Comparison of ENCODE assay signal across 15 mouse cellular contexts in the genomic region with DNA sequence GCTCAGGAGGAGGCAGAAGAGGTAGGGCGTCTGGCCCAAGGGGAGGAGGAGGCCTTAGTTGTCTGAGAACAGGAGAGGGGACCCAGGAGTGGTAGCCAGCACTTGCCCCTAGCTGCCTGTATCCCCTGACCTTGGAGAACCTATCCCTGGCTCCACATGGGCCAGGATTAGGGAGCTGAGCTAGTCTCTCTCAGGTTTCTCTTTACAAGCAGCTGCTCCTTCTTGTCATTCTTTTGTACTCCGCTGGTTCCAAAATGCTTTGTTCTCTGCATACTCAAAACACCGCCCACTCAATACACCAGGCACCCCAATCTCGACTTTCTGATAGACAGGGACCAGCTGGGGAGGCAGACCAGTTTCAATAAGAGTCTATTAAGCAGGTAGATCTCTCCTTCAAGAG. TPM values are rescaled to one million over a fixed set of nuclear protein-coding genes. Genes with fewer than 3 reads are reported as not detected.
DNase-seq lines count a peak whose midpoint lies in the region; ATAC-seq and TF ChIP-seq lines count a peak whose summit lies in the region.
"Had no signal": no experiment of that assay in that cellular context is flagged by ENCODE, and none has a peak within 500 bp of the region (broad histone marks: within the 10 kb centered on the region; RNA-seq: fewer than 3 reads in every experiment).

No protein-coding gene starts in this region.

- H3K9ac ChIP-seq in heart, adult 2 months (ENCODE audit: low read depth, low read length): no peak overlapping the region
- H3K9ac ChIP-seq in stomach, embryonic 16.5 days (ENCODE audit: low read length): no peak overlapping the region

- WGBS in heart, adult 2 months: 46% methylated on average over 4 of the region's 4 CpGs
- 70% methylated on average over 4 of the region's 4 CpGs for WGBS in limb, embryonic 10.5 days
- WGBS in stomach, embryonic 16.5 days: 53% methylated on average over 4 of the region's 4 CpGs

- no peak overlapping the region for H3K4me2 ChIP-seq in stomach, embryonic 16.5 days (ENCODE audit: low read depth, low read length)

- intact Hi-C loops in heart, adult 2 months (cut with DNase I): no loop called here

- DNase-seq in heart, adult 2 months: no peak
- DNase-seq in heart, adult 8-10 months (ENCODE audit: low spot score): no peak
- DNase-seq in layer of hippocampus, adult 9-11 months: peak; percentile 51
- DNase-seq in layer of hippocampus, postnatal 36 days: no peak
- no peak for DNase-seq in limb, embryonic 10.5 days (ENCODE audit: low spot score)
- DNase-seq in thymus, postnatal 25 days: no peak
- no peak for DNase-seq in retina, postnatal 1 day
- DNase-seq: adrenal gland, postnatal 14 days; cerebellum, adult 9-11 months; kidney, postnatal 36 days; lung, postnatal 14 days had no signal

- no peaks in the 10 kb centered on the region for H3K36me3 ChIP-seq in heart, adult 2 months (ENCODE audit: control insufficient read depth, insufficient read depth, low read length)
- no peaks in the 10 kb centered on the region for H3K36me3 ChIP-seq in limb, embryonic 10.5 days
- no peaks in the 10 kb centered on the region for H3K36me3 ChIP-seq in stomach, embryonic 16.5 days (ENCODE audit: control insufficient read depth, insufficient read depth, low read length)

- no peak for TF ChIP-seq CTCF in heart, adult 2 months (IDR thresholded peaks at IDR 0.05)

- ATAC-seq in stomach, embryonic 16.5 days (ENCODE audit: insufficient read depth, low FRiP score): no peak

- H3K27ac ChIP-seq in heart, adult 2 months: peak overlapping the region; percentile 75
- peak overlapping the region; percentile 36; the same call in 1 of the 2 replicates for H3K27ac ChIP-seq in limb, embryonic 10.5 days
- peak overlapping the region; percentile 65 for H3K27ac ChIP-seq in stomach, embryonic 16.5 days (ENCODE audit: low read length)

- no peak for TF ChIP-seq EP300 in heart, adult 2 months (IDR thresholded peaks at IDR 0.05; ENCODE audit: insufficient read depth, low read depth, low read length)

- no peaks in the 10 kb centered on the region; the same call in 1 of the 2 replicates for H3K4me1 ChIP-seq in heart, adult 2 months (ENCODE audit: control insufficient read depth, insufficient read depth, low read length)
- peaks cover 28% of the 10 kb centered on the region for H3K4me1 ChIP-seq in limb, embryonic 10.5 days
- H3K4me1 ChIP-seq in stomach, embryonic 16.5 days (ENCODE audit: control insufficient read depth, insufficient read depth, low read length): peaks cover 23% of the 10 kb centered on the region

- peak; percentile 40; the same call in 1 of the 2 replicates for TF ChIP-seq POLR2A in heart, adult 2 months (IDR thresholded peaks at IDR 0.05; ENCODE audit: insufficient read depth, low read depth, low read length)

- no peak overlapping the region for H3K4me3 ChIP-seq in heart, adult 2 months
- no peak overlapping the region for H3K4me3 ChIP-seq in limb, embryonic 10.5 days
- H3K4me3 ChIP-seq in stomach, embryonic 16.5 days (replicated peaks; ENCODE audit: low read length): no peak overlapping the region

- no peaks in the 10 kb centered on the region for H3K27me3 ChIP-seq in heart, adult 2 months (ENCODE audit: control insufficient read depth, insufficient read depth, low read length)
- no peaks in the 10 kb centered on the region for H3K27me3 ChIP-seq in limb, embryonic 10.5 days (ENCODE audit: low read depth, poor library complexity, severe bottlenecking)
- H3K27me3 ChIP-seq in stomach, embryonic 16.5 days (ENCODE audit: control insufficient read depth, insufficient read depth, low read length): no peaks in the 10 kb centered on the region

- H3K79me2 ChIP-seq in heart, adult 2 months (replicated peaks; ENCODE audit: control insufficient read depth, insufficient read depth, low read length): no peaks in the 10 kb centered on the region

- no peaks in the 10 kb centered on the region for H3K9me3 ChIP-seq in limb, embryonic 10.5 days (replicated peaks)
- H3K9me3 ChIP-seq in stomach, embryonic 16.5 days (replicated peaks; ENCODE audit: control insufficient read depth, low read length): no peaks in the 10 kb centered on the region

RNA-seq across cellular contexts. Expression of a gene that starts 2.9 kb away (rescaled TPM):
- 1,000 to 10,000 TPM; 1,935 to 2,240 TPM for total RNA-seq in heart, adult 2 months (2021)
- polyA plus RNA-seq in heart, adult 2 months (2012; rRNA removed): 19.8 and 29.5 TPM in 2 replicates
- total RNA-seq in heart, adult 8-10 months (2022): 1,000 to 10,000 TPM; 1,453 to 2,519 (median 2,136) TPM
- 1 to 10 TPM; 7.9 to 9.2 TPM for total RNA-seq in layer of hippocampus, postnatal 36 days (2021)
- 2.2 and 4.4 TPM in 2 replicates for polyA plus RNA-seq in limb, embryonic 10.5 days (2016; fragmentation: Nextera tagmentation; extraction: Ambion mirVana)
- polyA plus RNA-seq in stomach, embryonic 16.5 days (2015; fragmentation: Nextera tagmentation; extraction: Ambion mirVana): 7.6 and 25.7 TPM in 2 replicates
- total RNA-seq: hematopoietic stem cell, adult 5-6 weeks had no signal

RNA-seq across cellular contexts. Expression of a gene that starts 18.0 kb away (rescaled TPM):
- total RNA-seq in heart, adult 2 months (2021): 10 to 100 TPM; 25.9 to 28.9 TPM
- 10.1 and 19.6 TPM in 2 replicates for polyA plus RNA-seq in heart, adult 2 months (2012; rRNA removed)
- 10 to 100 TPM; 22.3 to 31.5 (median 25.9) TPM for total RNA-seq in heart, adult 8-10 months (2022)
- total RNA-seq in layer of hippocampus, postnatal 36 days (2021): 10 to 100 TPM; 30.7 to 33.8 TPM
- polyA plus RNA-seq in limb, embryonic 10.5 days (2016; fragmentation: Nextera tagmentation; extraction: Ambion mirVana): 97.5 and 98.1 TPM in 2 replicates
- 74.7 and 74.9 TPM in 2 replicates for polyA plus RNA-seq in stomach, embryonic 16.5 days (2015; fragmentation: Nextera tagmentation; extraction: Ambion mirVana)

RNA-seq across cellular contexts. Expression of a gene that starts 20.6 kb away (rescaled TPM):
- not detected for total RNA-seq in heart, adult 2 months (2021)
- not detected in 2 replicates for polyA plus RNA-seq in heart, adult 2 months (2012; rRNA removed)
- total RNA-seq in heart, adult 8-10 months (2022): not detected
- total RNA-seq in layer of hippocampus, postnatal 36 days (2021): not detected
- not detected in 2 replicates for polyA plus RNA-seq in limb, embryonic 10.5 days (2016; fragmentation: Nextera tagmentation; extraction: Ambion mirVana)
- polyA plus RNA-seq in stomach, embryonic 16.5 days (2015; fragmentation: Nextera tagmentation; extraction: Ambion mirVana): not detected in 2 replicates
- total RNA-seq: adrenal gland, postnatal 14 days; hematopoietic stem cell, adult 5-6 weeks; left cerebral cortex, postnatal 25 days had no signal
- polyA plus RNA-seq: C2C12 had no signal

RNA-seq across cellular contexts. Expression of a gene that starts 30.6 kb away (rescaled TPM):
- total RNA-seq in heart, adult 2 months (2021): over 10,000 TPM; 19,033 to 21,149 TPM
- 6,249 and 7,266 TPM in 2 replicates for polyA plus RNA-seq in heart, adult 2 months (2012; rRNA removed)
- total RNA-seq in heart, adult 8-10 months (2022): over 10,000 TPM; 18,156 to 23,973 (median 22,335) TPM
- 1 to 10 TPM; 1.1 to 2.3 TPM for total RNA-seq in layer of hippocampus, postnatal 36 days (2021)
- polyA plus RNA-seq in limb, embryonic 10.5 days (2016; fragmentation: Nextera tagmentation; extraction: Ambion mirVana): 1.5 and 2.3 TPM in 2 replicates
- 0.56 and 2.1 TPM in 2 replicates for polyA plus RNA-seq in stomach, embryonic 16.5 days (2015; fragmentation: Nextera tagmentation; extraction: Ambion mirVana)
- total RNA-seq: hematopoietic stem cell, adult 5-6 weeks had no signal

Comparison
In these comparisons a context has a peak if more than half of its experiments do, and no peak if none do; other contexts are left out.
1. RNA of a gene that starts 2.9 kb away (total RNA-seq): 1,453 to 2,519 TPM in heart, adult 8-10 months and 1,935 to 2,240 TPM in heart, adult 2 months; 7.9 to 9.2 TPM in layer of hippocampus, postnatal 36 days; every median in the first group is over 100 times any median in the second.
2. Peak in every context shown above with its lines, with median percentiles within 50 percentile points of each other: H3K27ac ChIP-seq.